Mouse (Mus musculus) myocyte (in vitro differentiated cells): ENCODE measurements at regions not wholly inside any gene's neighbourhood (a gene's known extent, or its start where the extent isn't known, plus 50 kb on each side); places are given as distances from the start of the nearest gene placed in this dataset.

Experiments
- MAX ChIP-seq: IDR thresholded peaks from one replicate; pipeline ENCODE4 v1.6.1; 2011; ENCODE audit warnings: low read depth, mild to moderate bottlenecking, control low read depth
- MYOD1 ChIP-seq, 3 experiments: IDR thresholded peaks; one replicate each; pipeline ENCODE4 v1.6.1; 2011; ENCODE audit warnings: control low read depth in 2 of 3, low read depth in 2 of 3, mild to moderate bottlenecking in 2 of 3, moderate library complexity in 1 of 3; ENCODE audit not compliant: insufficient read length in 2 of 3, control insufficient read depth in 1 of 3
- MYOG ChIP-seq, 3 experiments: IDR thresholded peaks; one replicate each; pipeline ENCODE4 v1.6.1; 2011; ENCODE audit warnings: control low read depth in 2 of 3, low read depth in 2 of 3, mild to moderate bottlenecking in 2 of 3; ENCODE audit not compliant: insufficient read length in 2 of 3, control insufficient read depth in 1 of 3, insufficient read depth in 1 of 3
- POLR2A ChIP-seq: IDR thresholded peaks from one replicate; pipeline ENCODE4 v1.6.1; 2011; ENCODE audit warnings: low read depth, mild to moderate bottlenecking, control low read depth, moderate library complexity; ENCODE audit not compliant: insufficient read length
- POLR2AphosphoS2 ChIP-seq: IDR thresholded peaks from one replicate; pipeline ENCODE4 v1.6.1; 2011; ENCODE audit warnings: low read depth, control low read depth; ENCODE audit not compliant: insufficient read length
- REST ChIP-seq: IDR thresholded peaks from one replicate; pipeline ENCODE4 v1.6.1; 2011; ENCODE audit warnings: mild to moderate bottlenecking, control low read depth, moderate library complexity; ENCODE audit not compliant: insufficient read depth, insufficient read length
- TCF12 ChIP-seq: IDR thresholded peaks from one replicate; pipeline ENCODE4 v1.6.1; 2011; ENCODE audit warnings: mild to moderate bottlenecking, control low read depth; ENCODE audit not compliant: poor library complexity, insufficient read depth, severe bottlenecking
- USF1 ChIP-seq: IDR thresholded peaks from one replicate; pipeline ENCODE4 v1.6.1; 2011; ENCODE audit warnings: low read depth, mild to moderate bottlenecking, control low read depth, moderate library complexity

DNA sequence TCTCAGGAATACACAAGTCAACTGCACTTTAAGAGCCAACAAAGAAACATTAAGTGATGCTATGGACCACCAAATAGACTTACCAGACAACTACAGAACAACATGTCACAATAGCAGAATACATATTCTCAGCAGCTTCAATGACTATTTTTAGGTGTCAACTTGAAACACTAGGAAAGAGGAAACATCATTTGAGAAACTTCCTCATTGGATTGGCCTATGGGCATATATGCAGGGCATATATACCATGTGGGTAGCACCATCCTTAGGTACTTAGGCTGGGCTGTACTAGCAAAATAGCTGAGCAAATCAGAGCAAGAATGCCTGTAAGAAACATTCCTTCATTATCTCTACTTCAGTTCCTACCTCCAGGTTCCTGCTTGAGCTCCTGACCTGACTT is 187.9 kb upstream of the Slc7a11 start:
- TF ChIP-seq POLR2A (no peak), USF1 (no peak), MYOG (IDR thresholded peaks at IDR 0.05; ENCODE audit: control insufficient read depth in 1 of 3, insufficient read depth in 1 of 3, insufficient read length in 2 of 3, low read depth in 2 of 3) (no peak), POLR2AphosphoS2 (no peak), REST (no peak), MAX (no peak), TCF12 (no peak), MYOD1 (IDR thresholded peaks at IDR 0.05; ENCODE audit: control insufficient read depth in 1 of 3, insufficient read length in 2 of 3, low read depth in 2 of 3) (no peak)
